Mouse (Mus musculus) right cerebral cortex, postnatal 10 days (tissue): ENCODE data around the gene Ankrd45.
A peak's percentile ranks its signal among the peaks of the same experiment; 100 is the strongest.
"Not testable (repeated sequence)": the region's sequence is repeated elsewhere in the genome, so short reads cannot be mapped to it uniquely, and the experiment has no call there.

Experiments
- DNase-seq, 2 experiments: peaks; one replicate each; pipeline ENCODE4 v3.0.0; 2021; ENCODE audit warnings: low spot score in 2 of 2

The Ankrd45 gene

GRCm38 (mm10) chr1:161142531-161143159 is at the start of gene Ankrd45:
TSS of gene Ankrd45 (plus strand) at chr1:161142691.
- DNase-seq = peak; percentile 77 to 78

- DNase-seq = no peak
Measured at GRCm38 (mm10) chr1:161099721-161100405, 42.6 kb upstream of the Ankrd45 start.

- DNase-seq = no peak
Measured at GRCm38 (mm10) chr1:161103842-161104241, 38.6 kb upstream of the Ankrd45 start.

- DNase-seq = no peak
Measured at GRCm38 (mm10) chr1:161109216-161109615, 33.3 kb upstream of the Ankrd45 start.

- DNase-seq = no peak
Measured at GRCm38 (mm10) chr1:161114591-161114990, 27.9 kb upstream of the Ankrd45 start.

- DNase-seq = no peak
Measured at GRCm38 (mm10) chr1:161122661-161123418, 19.7 kb upstream of the Ankrd45 start.

GRCm38 (mm10) chr1:161126461-161126860 is 16.0 kb upstream of the Ankrd45 start:
- no peak for DNase-seq

- peak; percentile 97 for DNase-seq
Measured at GRCm38 (mm10) chr1:161130726-161131664, 11.5 kb upstream of the Ankrd45 start, which contains the start of gene Klhl20. TSS of gene Klhl20 (minus strand) at chr1:161131511.

GRCm38 (mm10) chr1:161139496-161139895 is 3.0 kb upstream of the Ankrd45 start:
- no peak for DNase-seq

- no peak for DNase-seq
Measured at GRCm38 (mm10) chr1:161140026-161140762, 2.3 kb upstream of the Ankrd45 start.

GRCm38 (mm10) chr1:161143216-161143615 is 725 bp downstream of the Ankrd45 start:
- no peak for DNase-seq

GRCm38 (mm10) chr1:161145611-161146010 is 3.1 kb downstream of the Ankrd45 start:
- not testable (repeated sequence) for DNase-seq

- DNase-seq = no peak
Measured at GRCm38 (mm10) chr1:161147888-161148287, 5.4 kb downstream of the Ankrd45 start.

- no peak for DNase-seq
Measured at GRCm38 (mm10) chr1:161151098-161151497, 8.6 kb downstream of the Ankrd45 start.

- no peak for DNase-seq
Measured at GRCm38 (mm10) chr1:161156546-161156945, 14.1 kb downstream of the Ankrd45 start.

GRCm38 (mm10) chr1:161159214-161159613 is 16.7 kb downstream of the Ankrd45 start, which contains the start of gene Tex50:
TSS of gene Tex50 (minus strand) at chr1:161159314.
- DNase-seq = no peak

GRCm38 (mm10) chr1:161160266-161160665 is 17.8 kb downstream of the Ankrd45 start:
- no peak for DNase-seq

GRCm38 (mm10) chr1:161170651-161171050 is 28.2 kb downstream of the Ankrd45 start:
- DNase-seq = peak; percentile 83 to 85

GRCm38 (mm10) chr1:161180674-161181073 is 38.2 kb downstream of the Ankrd45 start:
- peak in 1 of 2 experiments; percentile 39 for DNase-seq

- DNase-seq = no peak
Measured at GRCm38 (mm10) chr1:161182386-161182785, 39.9 kb downstream of the Ankrd45 start.

GRCm38 (mm10) chr1:161183677-161184076 is 41.2 kb downstream of the Ankrd45 start:
- DNase-seq = no peak
